Mouse (Mus musculus) ES-E14 (cell line): ENCODE data around the gene Camkk2. TPM values are rescaled to one million over a fixed set of nuclear protein-coding genes. Genes with fewer than 3 reads are reported as not detected.

Experiments used
- DNase-seq: peaks from one replicate; pipeline ENCODE4 v3.0.0-alpha.2; 2013; ENCODE audit warnings: low read depth, low spot score
- H3K27ac ChIP-seq: 2 replicates; pipeline ENCODE4 v1.5.1; 2012; ENCODE audit warnings: low read depth, mild to moderate bottlenecking, low read length, moderate library complexity, mixed read lengths; ENCODE audit not compliant: poor library complexity, insufficient read depth, severe bottlenecking
- H3K36me3 ChIP-seq: 2 replicates; pipeline ENCODE4 v1.6.1; 2012; ENCODE audit warnings: mild to moderate bottlenecking, low read length, moderate library complexity, mixed read lengths; ENCODE audit not compliant: control insufficient read depth, poor library complexity, insufficient read depth, severe bottlenecking
- H3K4me1 ChIP-seq, 2 experiments: fragments of 150-350 bp in 1 of 2; sonication (generic) in 1 of 2; 2 replicates each; pipeline ENCODE4 v1.6.1; 2012; ENCODE audit warnings: low read length in 2 of 2, mild to moderate bottlenecking in 1 of 2, mixed read lengths in 1 of 2; ENCODE audit not compliant: control insufficient read depth in 2 of 2, insufficient read depth in 2 of 2, poor library complexity in 1 of 2
- H3K4me3 ChIP-seq, 2 experiments: fragments of 150-350 bp in 1 of 2; sonication (generic) in 1 of 2; 2 replicates each; pipeline ENCODE4 v1.5.1; 2012; ENCODE audit warnings: low read length in 2 of 2, low read depth in 1 of 2, mild to moderate bottlenecking in 1 of 2, mixed read lengths in 1 of 2; ENCODE audit not compliant: insufficient read depth in 1 of 2, poor library complexity in 1 of 2, severe bottlenecking in 1 of 2
- H3K9ac ChIP-seq: 2 replicates; pipeline ENCODE4 v1.6.1; 2012; ENCODE audit warnings: low read depth, mild to moderate bottlenecking, low read length, mixed read lengths; ENCODE audit not compliant: poor library complexity, insufficient read depth, severe bottlenecking
- H3K9me3 ChIP-seq: fragments of 150-350 bp; sonication (generic); 2 replicates; pipeline ENCODE4 v1.6.1; 2012; ENCODE audit warnings: low read depth, mild to moderate bottlenecking, low read length; ENCODE audit not compliant: control insufficient read depth, insufficient read depth
- CHD2 ChIP-seq: IDR thresholded peaks from 2 replicates; pipeline ENCODE4 v1.6.1; 2014; ENCODE audit warnings: mild to moderate bottlenecking, low read depth, low read length, inconsistent platforms
- HCFC1 ChIP-seq: IDR thresholded peaks from 2 replicates; pipeline ENCODE4 v1.6.1; 2012; ENCODE audit warnings: low read length, inconsistent platforms, borderline replicate concordance; ENCODE audit not compliant: insufficient read depth
- MAFK ChIP-seq: IDR thresholded peaks from 2 replicates; pipeline ENCODE4 v1.6.1; 2014; ENCODE audit warnings: mild to moderate bottlenecking, low read depth, low read length, inconsistent platforms; ENCODE audit not compliant: insufficient read depth
- ZC3H11A ChIP-seq: IDR thresholded peaks from 2 replicates; pipeline ENCODE4 v1.6.1; 2012; ENCODE audit warnings: low read depth, mild to moderate bottlenecking, inconsistent platforms, low read length, borderline replicate concordance
- ZNF384 ChIP-seq: IDR thresholded peaks from 2 replicates; pipeline ENCODE4 v1.6.1; 2012; ENCODE audit warnings: low read depth, low read length, inconsistent platforms
- in situ Hi-C, 2 experiments: fragments of 600-800 bp; cut with MboI; formaldehyde crosslinking; loops; one replicate each; pipeline ENCODE4 v1.15.1; 2025; ENCODE audit warnings: low sequenced_read_pairs in 2 of 2, inconsistent platforms in 1 of 2; ENCODE audit not compliant: unreplicated experiment in 2 of 2
- total RNA-seq: library from RNA; depleted of rRNA; stranded (reverse); fragments of 300-350 nt; gene quantifications from 2 replicates; pipeline ENCODE4 v1.2.3, GENCODE M21; 2012

Camkk2 gene
- total RNA-seq, 1 experiment, result 12.7 TPM

DNA sequence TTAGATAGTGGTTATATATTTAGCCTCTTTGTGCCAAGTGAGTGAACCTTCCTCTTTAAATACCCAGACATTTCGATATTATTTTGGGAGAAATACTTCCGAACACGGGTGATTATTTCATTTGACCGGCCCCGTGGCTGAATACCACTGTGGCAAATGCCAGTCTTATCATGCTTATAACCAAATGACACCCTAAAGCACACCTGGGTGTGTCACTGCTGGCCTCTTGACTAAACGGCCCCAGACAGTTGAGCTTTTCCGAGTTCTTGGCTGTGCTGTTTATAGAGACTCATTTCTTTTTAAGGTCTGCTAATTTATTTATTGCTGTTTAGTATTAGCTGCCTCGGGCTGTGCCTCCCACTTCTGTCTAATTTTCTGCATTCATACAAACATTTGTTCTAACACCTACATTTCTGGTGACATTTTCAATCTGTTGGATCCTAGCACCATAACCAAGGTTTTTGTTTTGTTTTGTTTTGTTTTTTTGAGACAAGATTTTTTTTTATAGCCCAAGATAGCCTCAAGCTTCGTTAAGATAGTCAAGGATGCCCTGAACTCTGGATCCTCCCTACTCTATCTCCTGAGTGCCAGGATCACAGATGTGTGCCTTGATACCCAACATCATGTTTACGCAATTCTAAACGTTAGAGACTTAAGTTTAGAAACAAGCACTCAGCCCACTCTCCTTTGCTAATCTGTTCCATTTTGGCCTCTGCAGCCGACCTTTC is 78.9 kb downstream of the Camkk2 start:
- Histone ChIP-seq H3K4me3 (no peak overlapping the region), H3K9ac (no peak overlapping the region), H3K27ac (no peak overlapping the region), H3K36me3 (no peaks in the 10 kb centered on the region), H3K4me1 (peaks cover 2 to 3% of the 10 kb centered on the region in 2 experiments; a peak in 1 of 4 replicates), H3K9me3 (no peaks in the 10 kb centered on the region)
- in situ Hi-C loops, result no loop called here
- DNase-seq, result no peak
- no peak for TF ChIP-seq CHD2
- TF ChIP-seq ZC3H11A, result no peak
- TF ChIP-seq HCFC1, result no peak
- TF ChIP-seq MAFK, result no peak
- TF ChIP-seq ZNF384, result no peak

DNA sequence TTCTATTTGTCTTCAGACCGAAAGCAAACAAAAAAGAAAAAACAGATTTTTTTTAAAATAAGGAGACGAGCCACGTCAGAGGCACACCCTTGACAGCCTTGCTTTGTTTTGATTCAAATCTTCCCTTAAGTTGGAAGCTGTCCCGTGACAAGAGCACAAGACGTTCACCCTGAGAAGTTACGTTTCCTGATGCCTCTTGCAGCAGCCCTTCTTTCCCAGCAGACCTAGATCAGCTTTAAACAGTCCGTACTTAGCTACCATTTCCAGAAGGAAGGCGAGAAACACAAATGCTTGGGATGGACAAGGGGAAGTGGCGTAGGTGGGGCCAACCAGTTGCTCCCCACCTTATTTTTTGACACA is 80.5 kb downstream of the Camkk2 start:
- TF ChIP-seq CHD2 (no peak), ZNF384 (no peak), MAFK (no peak), ZC3H11A (no peak)
- DNase-seq, result no peak
- no peak overlapping the region for H3K27ac ChIP-seq
- no peak overlapping the region for H3K4me3 ChIP-seq
- no peaks in the 10 kb centered on the region for H3K9me3 ChIP-seq
- H3K36me3 ChIP-seq, result no peaks in the 10 kb centered on the region
- H3K9ac ChIP-seq, result no peak overlapping the region
- H3K4me1 ChIP-seq, result peaks cover 2 to 3% of the 10 kb centered on the region in 2 experiments; a peak in 1 of 4 replicates
- in situ Hi-C loops, result no loop called here

DNA sequence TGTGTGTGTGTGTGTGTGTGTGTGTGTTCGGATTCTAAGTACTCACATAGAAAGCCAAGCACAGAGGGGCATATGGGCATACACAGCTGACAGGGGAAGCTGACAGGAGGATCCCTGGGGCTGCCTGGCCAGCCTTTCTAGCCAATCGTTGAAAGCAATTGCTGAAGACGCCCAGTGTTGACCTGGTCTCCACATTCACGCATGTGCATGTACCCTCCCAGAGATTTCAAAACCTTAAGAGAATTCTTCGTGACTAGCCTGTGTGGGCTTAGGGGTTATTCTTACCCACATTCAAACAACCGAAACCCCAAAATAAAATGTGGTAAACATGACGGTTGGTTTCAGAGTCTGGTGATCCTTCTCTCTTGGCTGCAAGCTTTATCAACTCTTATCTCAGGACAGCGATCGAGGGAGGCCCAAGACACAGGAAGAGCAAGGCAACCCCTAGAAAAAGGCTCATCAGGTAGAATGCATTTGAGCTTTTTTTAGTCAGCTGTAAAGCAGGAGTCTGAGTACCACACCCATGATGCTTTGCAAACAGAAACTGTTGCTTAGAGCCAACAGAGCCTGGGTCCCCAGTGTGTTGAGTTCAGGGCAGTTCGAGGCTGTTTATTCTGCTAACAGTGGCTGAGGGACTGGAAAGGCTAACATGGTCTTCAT is 81.0 kb downstream of the Camkk2 start:
- H3K4me3 ChIP-seq, result no peak overlapping the region
- H3K9ac ChIP-seq, result no peak overlapping the region
- no peaks in the 10 kb centered on the region for H3K9me3 ChIP-seq
- no peak for DNase-seq
- no peak overlapping the region for H3K27ac ChIP-seq
- H3K4me1 ChIP-seq, result peaks cover 2 to 3% of the 10 kb centered on the region in 2 experiments; a peak in 1 of 4 replicates
- TF ChIP-seq MAFK (no peak), ZC3H11A (no peak), HCFC1 (no peak), CHD2 (no peak), ZNF384 (no peak)
- in situ Hi-C loops, result no loop called here
- H3K36me3 ChIP-seq, result no peaks in the 10 kb centered on the region

DNA sequence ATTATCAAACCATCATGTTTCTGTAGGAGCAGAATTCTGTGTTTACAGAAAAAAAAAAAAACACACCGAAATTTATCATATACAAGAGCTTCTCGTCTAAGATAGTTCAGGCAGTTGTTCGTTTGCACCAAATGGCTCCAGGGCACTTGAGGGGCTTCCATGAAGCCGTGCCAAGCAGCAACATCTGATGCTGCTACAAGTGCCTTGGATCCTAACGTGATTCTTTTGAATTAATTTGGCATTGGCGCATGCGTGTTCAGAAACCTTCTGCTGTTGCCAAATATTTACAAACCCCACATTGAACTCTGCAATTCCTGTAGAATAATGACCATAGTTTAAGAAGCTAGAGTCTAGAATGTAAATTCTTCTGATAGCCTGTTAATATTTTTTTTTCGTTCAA is 83.7 kb downstream of the Camkk2 start:
- Histone ChIP-seq H3K4me1 (peaks cover 2 to 3% of the 10 kb centered on the region in 2 experiments; a peak in 1 of 4 replicates), H3K9ac (no peak overlapping the region), H3K36me3 (no peaks in the 10 kb centered on the region), H3K27ac (no peak overlapping the region), H3K4me3 (no peak overlapping the region), H3K9me3 (no peaks in the 10 kb centered on the region)
- no peak for TF ChIP-seq HCFC1
- TF ChIP-seq CHD2, result no peak
- no peak for TF ChIP-seq ZNF384
- no peak for DNase-seq
- in situ Hi-C loops, result no loop called here
